Mouse (Mus musculus) thymus, postnatal 10 days (tissue): Measurements from ENCODE around the gene Ephb2.

Experiments
- DNase-seq, 2 experiments: peaks; one replicate each; pipeline ENCODE4 v3.0.0; 2021; ENCODE audit warnings: low spot score in 2 of 2

Gene Ephb2

DNA sequence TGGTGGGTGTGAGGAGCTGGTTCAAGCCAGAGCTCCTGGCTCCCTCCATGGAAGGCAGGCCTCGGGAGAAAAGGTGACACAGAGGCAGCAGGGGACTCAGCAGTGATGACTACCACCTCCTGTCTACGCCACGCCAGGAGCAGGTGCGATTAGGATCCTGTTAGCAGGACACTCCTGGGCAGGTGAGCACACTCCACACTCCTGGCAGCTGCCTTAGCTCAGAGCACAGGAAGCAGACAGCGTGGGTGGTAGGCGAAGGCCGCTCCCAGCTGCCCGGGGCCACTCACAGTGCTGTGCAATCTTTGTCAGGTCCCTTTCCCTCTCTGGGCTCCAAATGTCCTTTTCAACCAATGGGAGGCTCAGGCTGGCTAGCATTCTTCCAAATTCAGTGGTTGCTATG, 34.3 kb downstream of the Ephb2 start:
- DNase-seq: peak in 1 of 2 experiments; percentile 9

DNA sequence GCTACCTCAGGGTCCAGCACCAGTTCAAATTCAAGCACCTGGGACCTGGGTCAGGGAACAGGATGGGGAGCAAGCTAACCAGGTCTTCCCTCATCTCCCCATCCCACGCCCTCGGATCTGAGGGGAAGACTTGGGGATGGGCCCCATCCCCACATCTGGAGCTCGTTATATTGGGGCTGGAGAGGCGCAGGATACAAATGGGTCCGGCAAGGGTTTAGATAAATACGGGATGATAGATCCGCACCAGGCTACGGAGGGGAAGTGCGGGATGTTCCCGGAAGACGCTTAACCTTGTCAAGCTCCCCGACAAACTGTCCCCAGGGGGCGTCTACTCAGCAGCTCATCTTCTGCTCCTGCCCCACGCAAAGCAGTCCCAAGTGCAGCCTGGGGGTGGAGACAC, 35.4 kb downstream of the Ephb2 start:
- DNase-seq: no peak

DNA sequence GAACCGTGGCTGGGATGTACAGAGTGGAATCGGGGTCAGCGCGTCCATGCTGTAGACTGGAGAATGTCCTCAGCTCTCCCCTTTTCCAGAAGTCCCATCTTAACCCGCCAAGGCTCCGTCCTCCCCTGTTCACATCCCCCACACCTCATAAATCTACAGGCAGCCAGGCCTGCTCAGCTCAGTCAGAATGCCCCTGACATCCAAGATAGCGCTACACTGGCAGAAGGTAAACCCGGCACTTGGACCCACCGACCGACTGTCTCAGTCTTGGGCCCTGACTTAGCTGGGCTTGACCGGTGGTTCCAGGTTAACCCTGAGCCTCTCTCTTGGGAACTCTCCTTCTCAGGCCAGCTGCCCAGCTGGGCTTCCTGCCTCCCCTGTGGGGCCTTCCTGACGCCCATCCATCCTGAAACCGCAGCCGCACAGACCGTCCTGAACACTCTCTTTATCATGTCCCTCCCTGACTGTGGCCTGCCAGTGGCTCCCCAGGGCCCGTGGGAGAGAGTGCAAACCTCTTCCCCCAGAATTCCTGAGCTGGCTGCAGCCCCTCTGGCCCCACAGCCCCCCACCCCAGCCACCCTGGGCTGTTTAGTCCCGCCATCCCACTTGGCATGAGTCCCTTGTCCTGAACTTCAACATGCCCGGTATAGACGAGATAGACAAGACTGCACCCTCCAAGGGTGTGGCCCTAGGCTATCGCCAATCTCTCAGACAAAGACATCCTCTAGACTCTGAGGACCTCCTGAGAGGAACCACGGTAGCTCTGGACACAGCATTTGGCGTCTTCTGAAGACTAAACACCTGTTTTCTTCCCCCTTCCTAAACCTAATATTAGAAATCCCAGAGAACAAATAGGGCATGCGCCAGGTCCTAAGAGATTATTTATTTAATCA, 37.9 kb downstream of the Ephb2 start:
- DNase-seq: no peak

DNA sequence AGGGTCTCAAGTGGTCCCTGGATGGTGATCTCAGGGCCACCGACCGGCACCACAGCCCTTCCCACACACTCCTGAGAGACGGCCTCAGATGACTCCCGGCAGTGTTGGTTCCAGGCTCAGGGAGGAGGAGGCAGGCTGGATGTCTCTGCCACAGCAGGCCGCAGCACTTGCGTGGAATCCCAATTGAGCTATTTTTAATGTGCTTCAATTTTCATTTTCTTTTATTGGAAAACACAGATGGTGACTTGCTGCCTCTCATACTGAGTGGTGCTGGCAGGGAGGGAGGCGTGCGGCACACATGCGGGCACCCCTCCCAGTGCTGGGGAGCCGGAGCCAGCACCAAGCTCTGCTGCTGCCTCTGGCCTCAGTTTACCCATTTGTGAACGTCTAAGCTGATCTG, 42.5 kb downstream of the Ephb2 start:
- no peak for DNase-seq

DNA sequence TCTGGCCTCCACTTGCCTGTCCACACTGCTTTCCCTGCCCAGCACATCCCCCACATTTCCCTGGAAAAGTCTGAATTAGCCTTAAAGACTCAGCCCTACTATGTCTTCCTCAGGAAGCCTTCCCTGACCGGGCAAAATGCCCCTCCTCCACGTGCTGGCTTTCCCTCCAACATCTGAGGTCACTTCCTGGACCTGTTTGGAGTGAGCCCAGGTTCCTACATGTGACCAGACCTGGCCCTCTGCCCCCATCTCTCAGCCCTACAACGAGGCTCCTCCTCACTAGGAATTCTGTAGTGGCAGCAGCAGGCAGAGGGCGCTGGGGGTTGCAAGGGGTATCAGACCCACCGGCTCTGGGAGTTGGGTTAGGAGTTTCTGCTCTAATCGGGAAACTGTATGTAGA, 46.0 kb downstream of the Ephb2 start:
- no peak for DNase-seq

DNA sequence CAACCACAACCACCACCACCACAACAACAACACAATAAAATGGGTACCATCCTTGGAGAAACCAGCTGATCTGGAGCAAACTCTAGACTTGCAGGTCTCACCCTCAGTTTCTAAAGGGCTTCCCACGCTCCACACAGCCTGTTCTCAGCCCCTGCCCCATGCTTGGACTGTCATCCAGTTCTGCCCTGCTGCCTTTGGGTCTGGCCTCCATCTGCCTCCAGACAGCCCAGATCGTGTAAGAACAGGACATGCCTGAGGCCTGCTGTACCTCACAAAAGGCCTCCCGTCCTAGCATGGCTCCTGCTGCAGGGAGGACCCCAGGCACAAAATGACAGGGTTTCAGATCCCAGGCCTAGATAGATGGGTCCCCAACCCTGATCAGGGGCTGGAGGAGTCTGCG, 48.4 kb downstream of the Ephb2 start:
- no peak for DNase-seq

DNA sequence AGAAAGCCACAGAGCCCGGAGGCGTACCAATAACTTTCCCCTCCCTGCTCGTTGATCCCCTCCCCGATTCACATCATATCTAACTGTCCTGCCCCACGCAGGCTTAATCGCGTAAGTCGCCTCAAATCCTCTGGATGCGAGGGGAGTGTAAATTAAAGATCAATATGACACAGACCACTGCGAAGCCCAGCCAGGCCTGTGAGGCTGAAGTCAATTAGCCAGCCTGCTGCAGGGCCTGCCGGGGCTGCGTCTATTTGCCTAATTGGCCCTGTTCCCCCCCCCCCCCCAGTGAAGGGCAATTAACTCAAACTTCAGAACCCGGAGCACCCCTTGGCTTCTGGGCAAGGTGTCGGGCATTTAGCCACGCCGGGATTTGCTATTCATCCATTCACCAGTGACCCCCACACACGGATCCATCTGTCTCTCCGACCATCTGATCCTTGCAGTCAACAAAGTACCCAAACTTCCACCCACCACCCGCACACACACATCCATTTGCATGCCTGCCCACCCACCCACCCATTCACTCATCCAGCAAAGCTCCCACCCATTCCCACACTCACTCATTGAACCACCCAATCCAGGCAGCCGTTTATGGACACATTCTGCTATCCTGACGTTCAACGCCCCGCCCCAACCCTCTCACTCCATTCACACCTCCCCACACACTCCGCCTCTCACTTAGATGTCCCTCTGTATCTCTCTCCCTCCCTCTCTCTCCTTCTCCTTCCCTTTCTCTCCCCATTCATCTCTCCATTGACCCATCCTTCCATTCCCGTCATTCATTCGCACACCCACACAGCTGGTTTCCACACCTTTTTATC, 49.1 kb downstream of the Ephb2 start:
- DNase-seq: no peak

DNA sequence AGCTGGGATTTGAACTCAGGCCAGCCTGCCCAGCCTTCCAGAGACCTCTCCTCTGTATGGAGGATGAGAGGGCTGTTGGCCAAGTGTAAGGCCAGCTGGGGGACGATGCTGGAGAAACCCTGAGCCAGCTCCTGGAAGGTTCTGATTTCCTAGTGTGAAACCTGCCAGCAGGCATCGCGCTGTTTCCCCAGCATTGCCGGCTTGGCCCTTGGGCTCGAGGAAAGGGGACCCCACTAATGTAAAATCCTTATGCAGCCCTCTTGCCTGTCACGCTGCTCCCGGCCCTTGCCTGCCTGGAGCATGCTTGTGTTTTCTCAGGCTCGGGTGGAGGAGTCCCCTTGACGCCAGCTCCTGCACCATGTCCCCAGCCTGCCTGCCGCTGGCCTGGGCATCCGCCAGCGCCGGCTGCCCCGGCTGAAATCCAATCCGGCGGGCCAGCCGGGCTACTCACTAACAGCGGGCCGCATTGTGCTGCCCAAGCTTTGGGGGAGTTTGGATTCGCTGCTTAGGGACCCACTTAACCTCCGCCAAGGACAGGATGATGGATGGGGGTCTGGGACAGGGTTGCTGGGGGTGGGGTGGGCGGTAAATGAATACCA, 52.1 kb downstream of the Ephb2 start:
- DNase-seq: no peak

DNA sequence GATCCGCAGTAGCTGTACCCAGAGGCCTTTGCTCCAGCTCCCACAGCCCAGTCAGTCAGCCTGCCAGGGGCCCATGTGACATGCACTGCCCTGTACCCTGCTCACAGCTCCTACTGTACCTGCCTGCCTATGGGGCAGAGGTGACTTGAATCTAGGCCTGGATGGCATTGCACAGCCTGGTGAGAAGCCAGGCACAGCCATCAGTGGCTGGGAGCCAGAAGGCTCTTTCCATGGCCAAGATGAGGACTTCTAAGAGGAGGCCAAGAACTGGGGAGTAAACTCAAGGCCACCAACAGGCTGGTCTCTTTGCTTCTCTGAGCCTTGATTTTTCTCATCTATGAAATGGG, 53.2 kb downstream of the Ephb2 start:
- DNase-seq: no peak

DNA sequence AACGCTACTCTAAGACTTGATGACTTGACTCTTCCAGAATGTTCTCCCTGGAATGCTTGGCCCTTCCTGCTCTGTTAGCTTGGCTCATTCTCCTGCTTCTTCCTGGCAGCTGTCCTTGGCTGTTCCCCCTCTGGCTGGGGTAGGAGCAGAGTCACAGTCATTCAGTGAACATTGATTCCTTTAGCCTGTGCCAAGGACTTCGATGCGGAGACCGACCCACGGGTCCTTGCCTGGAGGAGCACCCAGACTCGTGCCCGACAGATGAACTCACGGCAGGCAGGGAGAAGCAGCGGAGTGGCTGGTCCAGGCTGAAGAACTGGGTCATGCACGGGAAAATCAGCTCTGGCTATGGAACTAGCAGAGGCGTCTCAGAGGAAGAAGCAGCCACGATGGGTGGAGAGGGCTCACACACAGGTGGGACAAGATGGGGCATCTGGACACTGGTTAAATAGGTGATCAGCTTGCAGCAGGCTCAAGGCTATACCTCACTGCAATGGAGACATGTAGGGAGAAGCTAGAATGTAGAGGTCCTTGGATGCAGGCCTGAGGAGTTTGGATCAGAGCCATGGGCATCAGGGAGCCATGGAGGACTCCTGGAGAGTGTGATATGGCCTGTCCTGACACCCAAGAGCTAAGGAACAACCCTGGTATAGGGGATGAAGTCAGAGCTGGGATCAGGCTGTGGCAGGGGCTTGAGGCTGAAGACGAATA, 53.8 kb downstream of the Ephb2 start:
- no peak for DNase-seq

DNA sequence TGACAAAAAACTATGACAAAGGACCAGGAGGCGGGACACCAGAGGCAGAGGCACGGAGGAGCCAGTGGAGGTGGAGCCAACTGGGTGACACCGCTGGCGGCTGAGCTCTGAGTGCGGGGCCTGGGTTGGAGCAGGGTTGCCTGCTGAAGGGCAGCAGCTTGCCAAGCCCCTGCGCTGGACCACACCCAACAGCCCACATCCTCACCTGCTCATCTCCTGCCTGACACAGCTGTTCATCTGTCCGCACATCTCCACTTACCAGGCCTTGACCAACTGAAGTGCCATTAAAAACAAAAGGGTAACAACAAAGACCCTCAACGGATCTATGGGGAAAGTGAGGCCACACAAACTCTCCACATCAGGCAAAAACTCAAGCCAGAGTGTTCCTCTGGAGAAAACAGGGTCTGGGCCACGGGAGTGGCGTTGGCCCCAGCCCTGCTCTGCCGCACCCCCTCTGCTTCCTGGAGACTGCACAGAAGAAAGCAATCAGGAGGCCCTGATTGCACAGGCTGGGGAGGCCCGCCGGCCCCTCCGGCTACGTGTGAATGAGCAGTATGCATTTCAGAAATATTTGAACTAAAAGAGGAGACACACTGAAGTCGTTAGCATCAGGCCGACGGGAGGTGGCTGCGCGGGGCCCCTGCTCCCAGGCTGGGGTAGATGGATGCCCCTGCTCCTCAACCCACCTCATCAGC, 55.4 kb downstream of the Ephb2 start:
- DNase-seq: no peak

DNA sequence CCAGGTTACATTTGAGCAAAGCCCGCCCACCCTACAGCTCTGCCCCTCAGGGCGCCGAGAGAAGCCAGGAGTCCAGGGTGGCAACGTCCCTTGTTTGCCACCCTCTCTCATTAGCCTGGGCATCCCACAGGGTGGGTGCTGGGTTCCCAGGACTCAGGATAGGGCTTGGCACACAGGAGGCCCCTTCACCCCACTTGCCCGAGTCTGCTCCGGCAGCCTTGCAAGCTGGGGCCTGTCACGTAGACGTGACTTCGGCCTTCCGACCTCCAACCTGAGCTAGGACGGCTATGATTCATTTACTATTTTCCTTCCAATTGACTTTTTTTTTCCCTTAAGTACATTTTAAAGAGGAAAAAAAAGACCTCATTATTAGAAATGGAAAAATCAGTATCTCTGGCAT, 56.6 kb downstream of the Ephb2 start:
- DNase-seq: no peak

DNA sequence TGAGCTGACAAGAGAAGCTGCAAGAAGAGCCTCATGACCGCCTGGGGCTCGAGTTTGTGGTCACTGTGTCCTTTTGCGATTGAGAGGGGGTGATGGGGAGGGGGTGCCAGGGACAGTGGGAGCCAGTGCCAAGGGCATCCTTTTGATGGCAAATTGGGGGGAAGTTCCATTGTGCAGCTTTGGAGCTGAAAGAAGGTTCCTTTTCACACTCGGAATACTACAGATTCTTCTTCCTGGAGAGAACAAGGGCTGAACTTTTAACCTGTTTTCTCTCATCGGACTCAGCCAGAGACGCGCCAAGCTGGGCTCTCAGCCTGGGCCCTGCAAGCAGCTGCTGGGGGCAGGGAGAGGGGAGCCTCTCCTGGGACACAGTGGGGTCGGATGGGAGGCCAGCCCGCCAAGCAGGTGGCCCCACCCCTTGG, 59.3 kb downstream of the Ephb2 start:
- no peak for DNase-seq

DNA sequence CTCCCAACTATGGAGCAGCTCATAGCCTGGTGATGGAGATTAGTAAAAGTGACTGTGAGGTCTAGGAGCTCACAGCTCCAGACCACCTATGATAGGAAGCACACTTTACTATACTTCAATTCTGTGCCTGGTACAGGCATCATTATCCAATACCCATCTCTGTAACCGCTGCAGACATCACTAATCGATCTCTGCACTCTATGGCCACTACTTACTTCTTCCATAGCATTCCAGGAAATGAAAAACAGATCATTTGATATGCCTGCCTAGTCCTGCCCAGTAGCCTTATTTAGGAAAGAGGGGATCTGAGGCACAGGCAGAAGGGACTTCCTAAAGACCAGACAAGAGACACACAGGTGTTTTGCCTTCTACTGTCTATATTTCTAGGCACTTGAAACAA, 59.9 kb downstream of the Ephb2 start:
- DNase-seq: no peak

DNA sequence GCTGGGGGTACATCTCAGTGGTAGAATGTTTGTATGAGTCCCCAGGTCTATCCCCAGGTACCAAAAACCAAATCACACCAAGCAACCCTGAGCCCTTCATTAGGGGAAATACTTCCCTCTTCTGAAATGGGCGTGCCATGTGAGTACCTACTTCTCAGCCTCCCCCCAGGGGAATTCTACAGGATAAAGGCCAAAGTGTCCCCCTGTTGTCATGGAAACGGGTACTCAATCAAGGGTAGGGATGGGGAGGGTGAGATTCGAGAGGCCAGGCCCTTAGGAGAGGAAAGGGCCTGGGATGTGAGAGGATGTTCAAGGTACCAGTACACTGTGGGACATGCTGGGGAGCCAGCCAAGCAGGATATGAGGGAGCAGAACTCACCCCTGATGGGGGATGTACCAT, 61.6 kb downstream of the Ephb2 start:
- DNase-seq: no peak

DNA sequence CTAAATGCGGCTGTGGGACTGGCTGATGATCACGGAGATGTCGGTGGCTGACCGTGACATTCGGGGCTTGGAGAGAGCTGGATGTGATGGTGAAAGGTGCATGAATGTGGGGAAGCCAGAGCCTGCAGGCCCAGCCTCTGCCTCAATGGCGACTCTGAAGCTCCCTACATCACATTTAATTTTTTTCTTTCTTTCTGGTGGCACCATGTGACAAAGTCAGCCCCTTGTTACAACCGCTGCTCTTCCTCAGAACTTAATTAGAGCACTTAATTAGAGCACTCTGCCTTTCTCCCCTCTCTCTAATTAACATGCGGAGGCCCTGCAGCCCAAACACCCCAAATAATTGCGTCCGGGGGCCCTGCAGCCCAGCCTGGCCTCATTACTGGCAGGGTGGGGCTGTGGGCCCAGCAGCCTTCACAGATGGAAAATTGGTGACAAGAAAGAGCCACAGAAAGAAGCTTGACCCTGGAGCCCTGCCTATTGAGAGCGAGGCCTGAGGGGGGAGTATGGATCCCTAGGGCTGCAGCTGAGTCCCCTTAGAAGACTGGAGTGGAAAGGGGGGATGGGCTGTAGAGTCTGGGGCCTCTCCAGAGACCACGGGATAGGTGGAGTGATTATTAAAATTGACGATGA, 62.7 kb downstream of the Ephb2 start:
- no peak for DNase-seq

DNA sequence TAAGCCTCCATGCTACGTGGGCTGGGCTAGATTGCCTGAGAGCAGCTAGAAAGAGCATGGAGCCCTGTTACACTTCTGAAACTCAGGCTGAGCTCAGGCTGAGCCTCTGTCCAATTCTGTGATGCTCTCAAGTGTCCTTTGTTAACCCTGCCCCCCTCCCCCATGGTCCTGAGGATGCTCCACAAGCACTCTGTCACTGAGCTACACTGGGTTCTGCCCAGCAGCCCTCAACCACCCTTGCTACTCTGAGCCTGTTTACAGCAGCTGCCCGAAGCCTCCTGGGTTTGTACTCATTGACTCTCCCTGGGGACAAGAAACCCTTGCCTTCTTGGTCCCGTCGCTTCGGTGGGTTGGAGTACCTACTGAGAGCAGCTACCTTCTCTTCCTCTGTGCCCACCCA, 63.5 kb downstream of the Ephb2 start:
- no peak for DNase-seq

DNA sequence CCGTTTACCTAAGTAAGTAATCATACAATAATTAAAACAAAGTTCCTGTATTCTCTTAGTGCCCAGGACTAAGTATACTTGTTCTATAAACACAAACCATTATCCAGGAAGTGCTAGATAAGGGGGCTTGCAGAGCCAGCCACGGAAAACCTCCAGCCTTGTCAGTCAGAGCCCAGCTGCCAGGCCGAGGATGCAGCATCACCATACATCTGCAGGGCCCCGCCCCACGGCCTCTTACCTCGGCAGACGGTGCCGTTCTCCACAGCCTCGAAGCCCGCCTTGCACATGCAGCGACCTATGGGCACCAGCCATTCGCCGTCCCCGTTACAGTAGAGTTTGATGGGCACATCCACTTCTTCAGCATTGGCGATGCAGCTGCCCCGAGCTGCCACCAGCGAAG, 65.1 kb downstream of the Ephb2 start:
- DNase-seq: no peak

DNA sequence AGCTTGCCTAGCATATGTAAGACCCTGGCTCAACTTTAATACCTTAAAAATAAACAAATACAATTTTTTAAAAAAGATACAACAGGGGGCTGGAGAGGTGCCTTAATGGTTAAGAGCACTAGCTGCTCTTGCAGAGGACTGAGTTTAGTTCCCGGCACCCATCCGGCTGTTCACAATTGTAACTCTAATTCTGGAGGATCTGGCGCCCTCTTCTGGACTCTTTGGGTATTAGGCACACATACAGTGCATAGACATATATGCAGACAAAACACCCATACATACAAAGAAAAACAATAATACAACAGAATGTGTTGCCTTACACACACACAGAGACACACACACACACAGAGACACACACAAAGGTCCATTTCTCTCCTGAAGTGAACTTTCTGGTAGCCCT, 67.3 kb downstream of the Ephb2 start:
- DNase-seq: no peak

DNA sequence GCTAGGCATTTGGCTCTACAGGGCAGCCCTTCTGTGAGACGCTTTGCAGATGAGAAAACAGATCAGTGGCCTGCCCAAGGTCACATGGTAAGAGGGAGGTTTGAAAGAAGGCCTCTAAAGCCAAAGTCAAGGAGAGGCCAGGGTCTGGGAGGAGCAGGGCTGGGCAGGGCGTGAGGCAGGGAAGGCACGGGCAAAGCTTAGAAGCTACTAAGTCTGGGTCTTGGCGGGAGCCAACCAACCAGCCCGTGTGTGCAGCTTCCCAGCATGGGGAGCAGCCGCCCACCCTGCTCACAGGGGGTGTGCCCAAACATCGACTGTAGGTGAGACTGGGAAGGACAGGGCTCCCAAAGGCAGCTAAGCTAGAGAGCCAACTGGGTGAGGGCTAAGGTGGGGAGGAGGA, 70.7 kb downstream of the Ephb2 start:
- DNase-seq: no peak

DNA sequence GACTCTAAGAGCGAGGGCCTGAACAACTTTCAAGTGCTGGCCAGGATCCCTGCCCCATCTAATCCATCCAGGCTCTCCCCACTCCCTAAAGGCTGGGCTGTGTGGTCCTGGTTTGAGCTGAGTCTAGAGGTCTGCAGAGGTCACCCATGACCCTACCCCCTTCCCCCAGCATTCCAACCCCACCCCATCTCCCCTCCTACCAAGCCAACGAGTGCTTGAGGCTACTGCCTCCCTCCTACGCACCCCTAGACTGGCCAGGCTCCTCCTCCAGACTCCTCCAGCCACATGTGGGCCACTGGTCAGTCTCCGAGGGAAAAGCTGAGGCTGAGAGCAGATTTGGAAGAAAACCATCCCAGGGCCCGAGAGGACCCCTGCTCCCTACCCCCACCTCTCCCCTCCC, 72.4 kb downstream of the Ephb2 start:
- no peak for DNase-seq
